9 mouse cellular contexts compared by ENCODE assay signal in genomic region chr10:75222611-75222998, GRCm38 (mm10). TPM values are rescaled to one million over a fixed set of nuclear protein-coding genes. Genes with fewer than 3 reads are reported as not detected.
DNase-seq lines count a peak whose midpoint lies in the region; ATAC-seq and TF ChIP-seq lines count a peak whose summit lies in the region.
"Had no signal": no experiment of that assay in that cellular context is flagged by ENCODE, and none has a peak within 500 bp of the region (broad histone marks: within the 10 kb centered on the region; RNA-seq: fewer than 3 reads in every experiment).

No protein-coding gene starts in this region.

- peak; percentile 15 for DNase-seq in kidney, adult 2 months
- no peak for DNase-seq in kidney, adult 8-10 months
- DNase-seq in T-cell, adult 2 months (ENCODE audit: low spot score), result peak; percentile 49
- DNase-seq in intestine, embryonic 14.5 days (ENCODE audit: low spot score), result no peak
- peak; percentile 44 for DNase-seq in skeletal muscle tissue, adult 2 months (ENCODE audit: low read depth, low spot score)
- DNase-seq in midbrain, embryonic 10.5 days (ENCODE audit: low spot score), result no peak

- WGBS in kidney, adult 2 months, result 66% methylated on average over 5 of the region's 5 CpGs
- WGBS in intestine, embryonic 14.5 days, result 48% methylated on average over 5 of the region's 5 CpGs
- WGBS in midbrain, embryonic 10.5 days, result 87% methylated on average over 5 of the region's 5 CpGs
- 82% methylated on average over 5 of the region's 5 CpGs for WGBS in midbrain, embryonic 16.5 days
- WGBS in hindbrain, embryonic 16.5 days, result 78% methylated on average over 5 of the region's 5 CpGs

- H3K4me2 ChIP-seq in intestine, embryonic 14.5 days (ENCODE audit: low read length), result no peak overlapping the region
- H3K4me2 ChIP-seq in midbrain, embryonic 16.5 days (ENCODE audit: low read length), result no peak overlapping the region
- no peak overlapping the region for H3K4me2 ChIP-seq in hindbrain, embryonic 16.5 days (ENCODE audit: low read length)

- H3K4me1 ChIP-seq in kidney, adult 2 months (ENCODE audit: control insufficient read depth, insufficient read depth, low read length), result peaks cover 6% of the 10 kb centered on the region; the same call in 1 of the 2 replicates
- peaks cover 19% of the 10 kb centered on the region for H3K4me1 ChIP-seq in intestine, embryonic 14.5 days (replicated peaks; ENCODE audit: control insufficient read depth, insufficient read depth, low read length)
- H3K4me1 ChIP-seq in midbrain, embryonic 10.5 days, result no peaks in the 10 kb centered on the region; the same call in 1 of the 2 replicates
- 0 out of 2 replicates have a peak, but pooled peaks cover 4% of the 10 kb centered on the region for H3K4me1 ChIP-seq in midbrain, embryonic 16.5 days (ENCODE audit: control insufficient read depth, insufficient read depth, low read length)
- no peaks in the 10 kb centered on the region; the same call in none of the 2 replicates for H3K4me1 ChIP-seq in hindbrain, embryonic 16.5 days (ENCODE audit: control insufficient read depth, insufficient read depth, low read depth, low read length)

- no peaks in the 10 kb centered on the region for H3K9me3 ChIP-seq in intestine, embryonic 14.5 days (ENCODE audit: control insufficient read depth, low read length)
- no peaks in the 10 kb centered on the region for H3K9me3 ChIP-seq in midbrain, embryonic 10.5 days (replicated peaks)
- H3K9me3 ChIP-seq in midbrain, embryonic 16.5 days (replicated peaks; ENCODE audit: control insufficient read depth, low read length, poor library complexity, severe bottlenecking), result no peaks in the 10 kb centered on the region
- no peaks in the 10 kb centered on the region for H3K9me3 ChIP-seq in hindbrain, embryonic 16.5 days (ENCODE audit: control insufficient read depth, low read length)

- no peak overlapping the region for H3K4me3 ChIP-seq in kidney, adult 2 months (ENCODE audit: insufficient read depth, low read depth, low read length)
- H3K4me3 ChIP-seq in intestine, embryonic 14.5 days (ENCODE audit: low read depth, low read length), result no peak overlapping the region
- no peak overlapping the region for H3K4me3 ChIP-seq in midbrain, embryonic 10.5 days
- H3K4me3 ChIP-seq in midbrain, embryonic 16.5 days (ENCODE audit: low read depth, low read length), result no peak overlapping the region
- H3K4me3 ChIP-seq in hindbrain, embryonic 16.5 days (ENCODE audit: low read length), result no peak overlapping the region
- H3K4me3 ChIP-seq: erythroblast, embryonic 14.5 days had no signal

- 0 out of 2 replicates have a peak overlapping the region, but pooled peaks have one; percentile 3 for H3K27ac ChIP-seq in kidney, adult 2 months (ENCODE audit: insufficient read depth, low read depth, low read length)
- peak overlapping the region; percentile 27; the same call in 1 of the 2 replicates for H3K27ac ChIP-seq in intestine, embryonic 14.5 days (ENCODE audit: low read depth)
- H3K27ac ChIP-seq in midbrain, embryonic 10.5 days (replicated peaks), result no peak overlapping the region
- H3K27ac ChIP-seq in midbrain, embryonic 16.5 days (ENCODE audit: low read length), result no peak overlapping the region
- H3K27ac ChIP-seq in hindbrain, embryonic 16.5 days (ENCODE audit: low read depth, low read length), result no peak overlapping the region

- no peak for TF ChIP-seq POLR2A in kidney, adult 2 months (IDR thresholded peaks at IDR 0.05; ENCODE audit: low read depth, low read length)

- H3K36me3 ChIP-seq in kidney, adult 2 months (ENCODE audit: control insufficient read depth, insufficient read depth, low read length), result no peaks in the 10 kb centered on the region
- H3K36me3 ChIP-seq in intestine, embryonic 14.5 days (ENCODE audit: control insufficient read depth, insufficient read depth, low read length), result no peaks in the 10 kb centered on the region
- 0 out of 2 replicates have a peak, but pooled peaks cover 4% of the 10 kb centered on the region for H3K36me3 ChIP-seq in midbrain, embryonic 10.5 days
- no peaks in the 10 kb centered on the region for H3K36me3 ChIP-seq in midbrain, embryonic 16.5 days (ENCODE audit: control insufficient read depth, insufficient read depth, low read length)
- H3K36me3 ChIP-seq in hindbrain, embryonic 16.5 days (ENCODE audit: control insufficient read depth, insufficient read depth, low read length), result no peaks in the 10 kb centered on the region

- H3K9ac ChIP-seq in intestine, embryonic 14.5 days (ENCODE audit: low read length), result no peak overlapping the region
- H3K9ac ChIP-seq in midbrain, embryonic 16.5 days (ENCODE audit: low read depth, low read length), result no peak overlapping the region
- H3K9ac ChIP-seq in hindbrain, embryonic 16.5 days (ENCODE audit: low read depth, low read length), result no peak overlapping the region

- ATAC-seq in intestine, embryonic 14.5 days (replicated peaks; ENCODE audit: low FRiP score, low TSS enrichment, low read depth), result no peak
- no peak for ATAC-seq in midbrain, embryonic 16.5 days
- ATAC-seq in hindbrain, embryonic 16.5 days, result no peak

- no peaks in the 10 kb centered on the region for H3K27me3 ChIP-seq in kidney, adult 2 months (replicated peaks; ENCODE audit: control insufficient read depth, insufficient read depth, low read length)
- no peaks in the 10 kb centered on the region for H3K27me3 ChIP-seq in intestine, embryonic 14.5 days (replicated peaks; ENCODE audit: control insufficient read depth, insufficient read depth, low read length)
- H3K27me3 ChIP-seq in midbrain, embryonic 10.5 days (ENCODE audit: low read depth, poor library complexity, severe bottlenecking), result no peaks in the 10 kb centered on the region
- no peaks in the 10 kb centered on the region for H3K27me3 ChIP-seq in midbrain, embryonic 16.5 days (ENCODE audit: control insufficient read depth, insufficient read depth, low read depth, low read length)
- H3K27me3 ChIP-seq in hindbrain, embryonic 16.5 days (replicated peaks; ENCODE audit: control insufficient read depth, insufficient read depth, low read length), result no peaks in the 10 kb centered on the region

- TF ChIP-seq CTCF in kidney, adult 2 months (conservative IDR thresholded peaks at IDR 0.05; ENCODE audit: insufficient read depth, insufficient read length, low read depth, low read length), result no peak

RNA-seq across cellular contexts. Expression of gene Specc1l, which starts 10.7 kb away (rescaled TPM):
- polyA plus RNA-seq in kidney, adult 2 months (2012; rRNA removed), result 14.0 and 15.6 TPM in 2 replicates
- polyA plus RNA-seq in intestine, embryonic 14.5 days (2014; fragmentation: Nextera tagmentation; extraction: Ambion mirVana), result 24.8 and 25.4 TPM in 2 replicates
- polyA plus RNA-seq in midbrain, embryonic 10.5 days (2016; fragmentation: Nextera tagmentation; extraction: Ambion mirVana), result 34.9 and 42.7 TPM in 2 replicates
- 30.9 and 33.5 TPM in 2 replicates for polyA plus RNA-seq in midbrain, embryonic 16.5 days (2015; fragmentation: Nextera tagmentation; extraction: Ambion mirVana)
- 24.7 and 29.6 TPM in 2 replicates for polyA plus RNA-seq in hindbrain, embryonic 16.5 days (2015; fragmentation: Nextera tagmentation; extraction: Ambion mirVana)

Comparison
In these comparisons a context has a peak if more than half of its experiments do, and no peak if none do; other contexts are left out.
1. DNase-seq: peak in kidney, adult 2 months (single experiment), T-cell, adult 2 months (single experiment) and skeletal muscle tissue, adult 2 months (single experiment); none in kidney, adult 8-10 months (0 of 2), intestine, embryonic 14.5 days (single experiment) and midbrain, embryonic 10.5 days (single experiment).
2. H3K27ac ChIP-seq: peak in kidney, adult 2 months (single experiment) and intestine, embryonic 14.5 days (single experiment); none in midbrain, embryonic 10.5 days (single experiment), midbrain, embryonic 16.5 days (single experiment) and hindbrain, embryonic 16.5 days (single experiment).